Mouse (Mus musculus): ENCODE measurements around the gene Zfp870. TPM values are rescaled to one million over a fixed set of nuclear protein-coding genes. Genes with fewer than 3 reads are reported as not detected.
"Not testable (repeated sequence)": the region's sequence is repeated elsewhere in the genome, so short reads cannot be mapped to it uniquely, and the experiment has no call there.

Zfp870 gene
- polyA plus RNA-seq, 1 experiment from 2014 or later: 9.2 TPM

GRCm38 (mm10) chr17:32901751-32902525, 10.5 kb upstream of the Zfp870 start:
- Histone ChIP-seq H3K9me3 (no peaks in the 10 kb centered on the region), H3K27ac (replicated peaks) (no peak overlapping the region), H3K4me1 (no peaks in the 10 kb centered on the region), H3K4me2 (replicated peaks) (no peak overlapping the region), H3K36me3 (no peaks in the 10 kb centered on the region), H3K9ac (replicated peaks) (no peak overlapping the region), H3K27me3 (no peaks in the 10 kb centered on the region), H3K4me3 (no peak overlapping the region)
- 63% methylated on average over 1 of the region's 1 CpGs for WGBS
- ATAC-seq (replicated peaks): no peak

GRCm38 (mm10) chr17:32895421-32895820, 4.0 kb upstream of the Zfp870 start:
- Histone ChIP-seq H3K4me2 (replicated peaks) (no peak overlapping the region), H3K27ac (replicated peaks) (no peak overlapping the region), H3K4me1 (peaks cover 10% of the 10 kb centered on the region), H3K27me3 (no peaks in the 10 kb centered on the region), H3K9ac (replicated peaks) (no peak overlapping the region), H3K4me3 (no peak overlapping the region), H3K36me3 (no peaks in the 10 kb centered on the region), H3K9me3 (no peaks in the 10 kb centered on the region)
- ATAC-seq (replicated peaks): no peak
- 93% methylated on average over 4 of the region's 4 CpGs for WGBS

- Histone ChIP-seq H3K4me1 (peaks cover 17% of the 10 kb centered on the region), H3K36me3 (no peaks in the 10 kb centered on the region), H3K27me3 (no peaks in the 10 kb centered on the region), H3K9me3 (no peaks in the 10 kb centered on the region), H3K9ac (replicated peaks) (no peak overlapping the region), H3K4me3 (no peak overlapping the region), H3K27ac (replicated peaks) (no peak overlapping the region), H3K4me2 (replicated peaks) (no peak overlapping the region)
- 87% methylated on average over 3 of the region's 3 CpGs for WGBS
- ATAC-seq (replicated peaks): no peak
Observed at GRCm38 (mm10) chr17:32893901-32894300, 2.5 kb upstream of the Zfp870 start.

- Histone ChIP-seq H3K4me1 (peaks cover 17% of the 10 kb centered on the region), H3K9me3 (no peaks in the 10 kb centered on the region), H3K4me2 (replicated peaks) (peak overlapping the region; percentile 74), H3K27me3 (no peaks in the 10 kb centered on the region), H3K4me3 (peak overlapping the region; percentile 60), H3K36me3 (no peaks in the 10 kb centered on the region), H3K27ac (replicated peaks) (peak overlapping the region; percentile 67), H3K9ac (replicated peaks) (peak overlapping the region; percentile 64)
- 3% methylated on average over 11 of the region's 11 CpGs for WGBS
- ATAC-seq (replicated peaks): peak; percentile 65
Observed at GRCm38 (mm10) chr17:32890852-32891238, 597 bp downstream of the Zfp870 start.

- H3K9ac ChIP-seq (replicated peaks): no peak overlapping the region
- H3K9me3 ChIP-seq: no peaks in the 10 kb centered on the region
- no peak for ATAC-seq (replicated peaks)
- H3K36me3 ChIP-seq: no peaks in the 10 kb centered on the region
- no peaks in the 10 kb centered on the region for H3K27me3 ChIP-seq
- 94% methylated on average over 6 of the region's 6 CpGs for WGBS
- no peak overlapping the region; the same call in 1 of the 2 replicates for H3K4me2 ChIP-seq (replicated peaks)
- H3K4me1 ChIP-seq: peaks cover 17% of the 10 kb centered on the region
- H3K4me3 ChIP-seq: no peak overlapping the region
- no peak overlapping the region for H3K27ac ChIP-seq (replicated peaks)
Observed at GRCm38 (mm10) chr17:32889611-32890010, 1.8 kb downstream of the Zfp870 start.

- Histone ChIP-seq H3K27ac (replicated peaks) (no peak overlapping the region), H3K36me3 (peaks cover 37% of the 10 kb centered on the region), H3K9me3 (no peaks in the 10 kb centered on the region), H3K27me3 (no peaks in the 10 kb centered on the region), H3K4me3 (no peak overlapping the region), H3K4me1 (no peaks in the 10 kb centered on the region), H3K4me2 (replicated peaks) (no peak overlapping the region), H3K9ac (replicated peaks) (no peak overlapping the region)
- ATAC-seq (replicated peaks): no peak
- 91% methylated on average over 14 of the region's 14 CpGs for WGBS
Observed at GRCm38 (mm10) chr17:32880320-32881218, 10.9 kb downstream of the Zfp870 start.

- H3K27ac ChIP-seq (replicated peaks): no peak overlapping the region
- H3K4me2 ChIP-seq (replicated peaks): no peak overlapping the region
- ATAC-seq (replicated peaks): no peak
- no peaks in the 10 kb centered on the region for H3K4me1 ChIP-seq
- H3K9ac ChIP-seq (replicated peaks): no peak overlapping the region
- H3K27me3 ChIP-seq: no peaks in the 10 kb centered on the region
- 96% methylated on average over 11 of the region's 11 CpGs for WGBS
- H3K36me3 ChIP-seq: peaks cover 32% of the 10 kb centered on the region
- H3K9me3 ChIP-seq: no peaks in the 10 kb centered on the region
- no peak overlapping the region for H3K4me3 ChIP-seq
Observed at GRCm38 (mm10) chr17:32878773-32879172, 12.7 kb downstream of the Zfp870 start.

GRCm38 (mm10) chr17:32877471-32878171, 13.8 kb downstream of the Zfp870 start:
- Histone ChIP-seq H3K9ac (replicated peaks) (no peak overlapping the region), H3K4me3 (no peak overlapping the region), H3K9me3 (no peaks in the 10 kb centered on the region), H3K4me2 (replicated peaks) (no peak overlapping the region), H3K27ac (replicated peaks) (no peak overlapping the region), H3K4me1 (no peaks in the 10 kb centered on the region), H3K27me3 (no peaks in the 10 kb centered on the region), H3K36me3 (peaks cover 21% of the 10 kb centered on the region)
- no peak for ATAC-seq (replicated peaks)
- WGBS: 16% methylated on average over 22 of the region's 22 CpGs

- H3K4me1 ChIP-seq: no peaks in the 10 kb centered on the region
- H3K36me3 ChIP-seq: no peaks in the 10 kb centered on the region
- no peak overlapping the region for H3K4me3 ChIP-seq
- 64% methylated on average over 5 of the region's 5 CpGs for WGBS
- H3K9ac ChIP-seq (replicated peaks): no peak overlapping the region
- no peaks in the 10 kb centered on the region for H3K9me3 ChIP-seq
- no peak overlapping the region for H3K4me2 ChIP-seq (replicated peaks)
- H3K27me3 ChIP-seq: no peaks in the 10 kb centered on the region
- no peak overlapping the region for H3K27ac ChIP-seq (replicated peaks)
- ATAC-seq (replicated peaks): no peak
Observed at GRCm38 (mm10) chr17:32872696-32873095, 18.7 kb downstream of the Zfp870 start.

GRCm38 (mm10) chr17:32872091-32872490, 19.4 kb downstream of the Zfp870 start:
- Histone ChIP-seq H3K27me3 (no peaks in the 10 kb centered on the region), H3K27ac (replicated peaks) (no peak overlapping the region), H3K4me1 (no peaks in the 10 kb centered on the region), H3K9ac (replicated peaks) (no peak overlapping the region), H3K36me3 (no peaks in the 10 kb centered on the region), H3K9me3 (no peaks in the 10 kb centered on the region), H3K4me3 (no peak overlapping the region), H3K4me2 (replicated peaks) (no peak overlapping the region)
- WGBS: 89% methylated on average over 4 of the region's 4 CpGs
- ATAC-seq (replicated peaks): no peak

GRCm38 (mm10) chr17:32871483-32871882, 20.0 kb downstream of the Zfp870 start:
- no peaks in the 10 kb centered on the region for H3K36me3 ChIP-seq
- no peak overlapping the region for H3K9ac ChIP-seq (replicated peaks)
- no peaks in the 10 kb centered on the region for H3K4me1 ChIP-seq
- H3K27me3 ChIP-seq: no peaks in the 10 kb centered on the region
- no peak overlapping the region for H3K4me2 ChIP-seq (replicated peaks)
- no peak overlapping the region for H3K4me3 ChIP-seq
- WGBS: 96% methylated on average over 1 of the region's 1 CpGs
- H3K9me3 ChIP-seq: no peaks in the 10 kb centered on the region
- no peak overlapping the region for H3K27ac ChIP-seq (replicated peaks)
- no peak for ATAC-seq (replicated peaks)

GRCm38 (mm10) chr17:32867266-32867665, 24.2 kb downstream of the Zfp870 start:
- ATAC-seq (replicated peaks); H3K9ac ChIP-seq (replicated peaks); H3K27ac ChIP-seq (replicated peaks); H3K4me1 ChIP-seq; H3K4me3 ChIP-seq; H3K9me3 ChIP-seq; H3K4me2 ChIP-seq (replicated peaks); H3K36me3 ChIP-seq; H3K27me3 ChIP-seq: not testable (repeated sequence)
- WGBS: 61% methylated on average over 5 of the region's 7 CpGs
